Mouse (Mus musculus) kidney, adult 2 months (tissue): Measurements from ENCODE around the gene Rbm44.

Experiments used
- CTCF ChIP-seq: fragments of 200-500 bp; conservative IDR thresholded peaks from 2 replicates; pipeline ENCODE4 v1.5.1; 2011; ENCODE audit warnings: low read depth, mild to moderate bottlenecking, control low read depth, low read length, moderate library complexity, mixed read lengths; ENCODE audit not compliant: insufficient read depth, insufficient read length
- POLR2A ChIP-seq: fragments of 200-500 bp; IDR thresholded peaks from one replicate; pipeline ENCODE4 v1.6.1; 2011; ENCODE audit warnings: low read depth, low read length, control low read depth

DNA sequence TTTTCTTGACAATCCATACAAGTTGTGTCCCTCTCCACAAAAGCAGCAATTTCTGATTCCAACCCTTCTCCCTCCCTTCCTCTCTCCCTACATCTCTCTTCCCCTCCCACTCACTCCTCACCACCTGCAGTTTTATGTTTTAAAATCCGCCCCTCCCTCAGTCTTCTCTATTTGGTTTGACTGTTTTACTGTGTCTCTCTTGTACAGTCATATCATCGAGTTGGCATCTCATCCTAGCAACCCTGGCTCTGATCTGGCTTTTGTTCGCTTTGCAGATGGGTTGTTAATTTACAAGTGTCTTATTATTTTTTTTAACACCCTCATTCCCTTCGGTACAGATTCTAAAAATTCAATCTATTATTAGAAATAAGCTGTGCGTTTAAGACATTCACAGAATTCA, 62.0 kb downstream of the Rbm44 start:
- no peak for TF ChIP-seq POLR2A
- no peak for TF ChIP-seq CTCF
